Mouse (Mus musculus) embryonic facial prominence, embryonic 10.5 days (tissue): ENCODE data around the gene Gpc6. TPM values are rescaled to one million over a fixed set of nuclear protein-coding genes. Genes with fewer than 3 reads are reported as not detected.

Source experiments
- DNase-seq: peaks from one replicate; pipeline ENCODE4 v3.0.0-alpha.2; 2017; ENCODE audit warnings: low spot score
- H3K27ac ChIP-seq: fragments of 300-500 bp; sonication (generic); replicated peaks from 2 replicates; pipeline ENCODE4 v1.5.1; 2016; ENCODE audit warnings: mild to moderate bottlenecking
- H3K27me3 ChIP-seq: fragments of 300-500 bp; sonication (generic); replicated peaks from 2 replicates; pipeline ENCODE4 v1.6.1; 2016; ENCODE audit warnings: low read depth, mild to moderate bottlenecking; ENCODE audit not compliant: poor library complexity, severe bottlenecking
- H3K36me3 ChIP-seq: fragments of 300-500 bp; sonication (generic); replicated peaks from 2 replicates; pipeline ENCODE4 v1.6.1; 2016; ENCODE audit warnings: mild to moderate bottlenecking, moderate library complexity
- H3K4me1 ChIP-seq: fragments of 300-500 bp; sonication (generic); 2 replicates; pipeline ENCODE4 v1.6.1; 2016
- H3K4me3 ChIP-seq: fragments of 300-500 bp; sonication (generic); 2 replicates; pipeline ENCODE4 v1.5.1; 2016; ENCODE audit warnings: mild to moderate bottlenecking, moderate library complexity
- H3K9me3 ChIP-seq: fragments of 300-500 bp; sonication (generic); 2 replicates; pipeline ENCODE4 v1.6.1; 2016; ENCODE audit warnings: mild to moderate bottlenecking
- WGBS: fragments of 180-500 bp; shearing (Covaris S2); methylation state at CpG from one replicate; pipeline ENCODE4 v1.1.7; 2016; 5-methylcytosine and 5-hydroxymethylcytosine counted together
- polyA plus RNA-seq: library from polyadenylated mRNA; unstranded; fragments of >200 nt; fragmentation: Nextera tagmentation; extraction: Ambion mirVana; gene quantifications from 2 replicates; pipeline ENCODE4 v1.2.1, GENCODE M21; 2016

Gpc6 gene
- polyA plus RNA-seq, 1 experiment from 2014 or later = 41.4 TPM

DNA sequence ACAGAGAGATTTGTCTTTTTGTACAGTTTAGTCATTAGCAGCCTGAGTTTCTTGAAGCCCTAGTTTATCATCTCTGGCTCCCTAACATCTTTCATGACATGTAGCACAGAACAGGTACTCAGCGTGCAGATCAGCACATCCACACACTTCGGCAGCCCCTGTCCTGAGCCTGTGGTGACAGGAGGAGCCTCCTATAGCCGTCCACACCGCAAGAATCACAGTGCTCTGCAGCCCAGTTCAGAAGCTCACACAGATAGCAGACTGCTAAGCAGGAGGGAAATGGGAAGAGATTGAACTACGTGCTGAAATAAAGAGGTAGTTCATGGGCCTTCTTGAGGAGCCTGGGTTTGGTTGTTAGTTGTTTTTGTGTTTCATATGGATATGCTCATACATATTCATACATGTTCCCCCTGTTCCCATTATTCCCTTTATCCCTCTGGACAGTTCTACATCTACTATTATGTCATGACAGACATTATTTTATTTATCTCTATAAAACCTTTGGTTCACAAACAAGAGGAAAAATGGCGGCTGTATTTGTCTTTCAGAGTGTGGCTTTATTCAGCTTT lies 832.8 kb downstream of the Gpc6 start:
- no peaks in the 10 kb centered on the region for H3K27me3 ChIP-seq
- H3K4me1 ChIP-seq = 0 out of 2 replicates have a peak, but pooled peaks cover 6% of the 10 kb centered on the region
- no peak overlapping the region for H3K4me3 ChIP-seq
- no peaks in the 10 kb centered on the region for H3K9me3 ChIP-seq
- no peak overlapping the region for H3K27ac ChIP-seq
- no peak for DNase-seq
- no peaks in the 10 kb centered on the region for H3K36me3 ChIP-seq
- 85% methylated on average over 6 of the region's 6 CpGs for WGBS

GRCm38 (mm10) chr14:117760830-117761517 lies 835.9 kb downstream of the Gpc6 start:
- Histone ChIP-seq H3K4me3 (no peak overlapping the region), H3K27me3 (no peaks in the 10 kb centered on the region), H3K27ac (no peak overlapping the region), H3K36me3 (no peaks in the 10 kb centered on the region), H3K9me3 (no peaks in the 10 kb centered on the region), H3K4me1 (0 out of 2 replicates have a peak, but pooled peaks cover 6% of the 10 kb centered on the region)
- no peak for DNase-seq
- 69% methylated on average over 4 of the region's 4 CpGs for WGBS

GRCm38 (mm10) chr14:117762934-117763333 lies 837.8 kb downstream of the Gpc6 start:
- Histone ChIP-seq H3K4me3 (no peak overlapping the region), H3K27ac (no peak overlapping the region), H3K9me3 (no peaks in the 10 kb centered on the region), H3K36me3 (no peaks in the 10 kb centered on the region), H3K27me3 (no peaks in the 10 kb centered on the region), H3K4me1 (0 out of 2 replicates have a peak, but pooled peaks cover under 1% of the 10 kb centered on the region)
- no peak for DNase-seq
- WGBS = 90% methylated on average over 5 of the region's 5 CpGs

DNA sequence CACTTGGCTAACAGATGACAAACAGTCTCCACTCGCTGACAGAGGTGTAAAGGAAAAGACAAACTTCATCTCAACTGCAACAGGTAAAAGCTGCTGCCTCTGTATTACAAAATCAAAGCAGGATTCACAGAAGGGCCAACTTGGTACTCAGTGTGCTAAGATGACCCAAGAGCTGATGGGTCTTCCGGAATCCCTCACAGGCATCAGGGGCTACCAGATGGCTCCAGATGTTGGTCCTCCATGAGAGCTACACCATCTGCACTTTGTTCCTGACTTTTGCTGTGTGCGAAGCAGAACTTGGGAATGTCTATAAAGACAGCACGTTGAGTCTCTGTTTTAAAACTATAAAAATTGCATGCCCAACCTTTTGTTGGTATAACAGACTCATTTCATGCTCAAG lies 842.7 kb downstream of the Gpc6 start:
- H3K4me1 ChIP-seq = no peaks in the 10 kb centered on the region
- DNase-seq = no peak
- no peaks in the 10 kb centered on the region for H3K27me3 ChIP-seq
- H3K4me3 ChIP-seq = no peak overlapping the region
- no peaks in the 10 kb centered on the region for H3K9me3 ChIP-seq
- H3K27ac ChIP-seq = no peak overlapping the region
- H3K36me3 ChIP-seq = no peaks in the 10 kb centered on the region
- WGBS = 91% methylated on average over 4 of the region's 4 CpGs

- no peaks in the 10 kb centered on the region for H3K9me3 ChIP-seq
- H3K27ac ChIP-seq = no peak overlapping the region
- no peak overlapping the region for H3K4me3 ChIP-seq
- 93% methylated on average over 7 of the region's 7 CpGs for WGBS
- no peak for DNase-seq
- no peaks in the 10 kb centered on the region for H3K36me3 ChIP-seq
- H3K27me3 ChIP-seq = no peaks in the 10 kb centered on the region
- no peaks in the 10 kb centered on the region for H3K4me1 ChIP-seq
These were observed 843.6 kb downstream of the Gpc6 start for GRCm38 (mm10) chr14:117768697-117769096.

GRCm38 (mm10) chr14:117773373-117773772 lies 848.3 kb downstream of the Gpc6 start:
- WGBS = 84% methylated on average over 2 of the region's 2 CpGs
- Histone ChIP-seq H3K36me3 (no peaks in the 10 kb centered on the region), H3K27me3 (no peaks in the 10 kb centered on the region), H3K27ac (no peak overlapping the region), H3K4me1 (no peaks in the 10 kb centered on the region), H3K4me3 (no peak overlapping the region), H3K9me3 (no peaks in the 10 kb centered on the region)
- DNase-seq = no peak

GRCm38 (mm10) chr14:117777866-117778500 lies 852.9 kb downstream of the Gpc6 start:
- H3K4me1 ChIP-seq = 0 out of 2 replicates have a peak, but pooled peaks cover 4% of the 10 kb centered on the region
- H3K36me3 ChIP-seq = no peaks in the 10 kb centered on the region
- no peak overlapping the region for H3K27ac ChIP-seq
- no peaks in the 10 kb centered on the region for H3K27me3 ChIP-seq
- WGBS = 90% methylated on average over 13 of the region's 13 CpGs
- H3K4me3 ChIP-seq = no peak overlapping the region
- no peaks in the 10 kb centered on the region for H3K9me3 ChIP-seq
- no peak for DNase-seq

- no peak overlapping the region for H3K27ac ChIP-seq
- H3K9me3 ChIP-seq = no peaks in the 10 kb centered on the region
- no peak overlapping the region for H3K4me3 ChIP-seq
- no peaks in the 10 kb centered on the region for H3K27me3 ChIP-seq
- DNase-seq = no peak
- peaks cover 8% of the 10 kb centered on the region; the same call in 1 of the 2 replicates for H3K4me1 ChIP-seq
- 86% methylated on average over 15 of the region's 15 CpGs for WGBS
- no peaks in the 10 kb centered on the region for H3K36me3 ChIP-seq
These were observed 853.7 kb downstream of the Gpc6 start for GRCm38 (mm10) chr14:117778538-117779413.

- Histone ChIP-seq H3K27ac (no peak overlapping the region), H3K36me3 (no peaks in the 10 kb centered on the region), H3K27me3 (no peaks in the 10 kb centered on the region), H3K4me1 (peaks cover 30% of the 10 kb centered on the region), H3K9me3 (no peaks in the 10 kb centered on the region), H3K4me3 (no peak overlapping the region)
- DNase-seq = no peak
- 57% methylated on average over 5 of the region's 5 CpGs for WGBS
These were observed 856.6 kb downstream of the Gpc6 start for GRCm38 (mm10) chr14:117781724-117782123.

DNA sequence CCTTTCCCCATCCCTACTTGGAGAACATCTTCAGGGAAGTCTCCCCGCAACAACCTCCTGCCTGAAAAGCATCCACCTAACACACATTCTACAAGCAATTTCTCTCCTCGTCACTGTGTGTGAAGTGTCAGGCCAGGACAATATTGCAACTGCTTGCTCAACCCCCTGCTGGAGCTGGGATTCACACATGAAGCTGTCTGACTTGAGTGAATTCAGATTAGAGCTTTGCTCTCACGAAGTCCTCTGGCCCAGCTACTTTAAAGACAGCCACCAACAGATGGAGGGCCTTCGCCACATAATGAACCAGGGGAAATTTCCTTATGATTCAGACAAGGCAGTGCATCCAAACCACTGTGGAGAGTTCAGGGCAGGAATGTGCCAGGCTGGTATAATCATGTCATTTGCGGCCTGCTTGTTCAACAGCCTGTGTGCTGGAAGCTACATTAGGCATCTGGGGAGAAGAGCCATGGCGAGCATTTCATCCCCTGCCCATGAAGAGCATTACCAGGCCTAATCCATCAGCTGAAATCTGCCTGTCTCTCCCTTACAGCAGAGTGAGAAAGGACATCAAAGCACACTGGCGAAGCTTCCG lies 858.7 kb downstream of the Gpc6 start:
- no peaks in the 10 kb centered on the region for H3K27me3 ChIP-seq
- no peak for DNase-seq
- H3K4me3 ChIP-seq = no peak overlapping the region
- no peaks in the 10 kb centered on the region for H3K36me3 ChIP-seq
- H3K9me3 ChIP-seq = no peaks in the 10 kb centered on the region
- no peak overlapping the region; the same call in 1 of the 2 replicates for H3K27ac ChIP-seq
- WGBS = 83% methylated on average over 8 of the region's 8 CpGs
- H3K4me1 ChIP-seq = peaks cover 35% of the 10 kb centered on the region

- H3K9me3 ChIP-seq = no peaks in the 10 kb centered on the region
- no peaks in the 10 kb centered on the region for H3K36me3 ChIP-seq
- no peak overlapping the region for H3K27ac ChIP-seq
- H3K27me3 ChIP-seq = no peaks in the 10 kb centered on the region
- WGBS = 88% methylated on average over 9 of the region's 9 CpGs
- no peak for DNase-seq
- H3K4me1 ChIP-seq = peaks cover 44% of the 10 kb centered on the region
- no peak overlapping the region for H3K4me3 ChIP-seq
These were observed 859.8 kb downstream of the Gpc6 start for GRCm38 (mm10) chr14:117784960-117785359.

- H3K4me1 ChIP-seq = peaks cover 44% of the 10 kb centered on the region
- no peaks in the 10 kb centered on the region for H3K27me3 ChIP-seq
- H3K4me3 ChIP-seq = no peak overlapping the region
- no peak for DNase-seq
- H3K36me3 ChIP-seq = no peaks in the 10 kb centered on the region
- no peaks in the 10 kb centered on the region for H3K9me3 ChIP-seq
- WGBS = 83% methylated on average over 15 of the region's 15 CpGs
- no peak overlapping the region for H3K27ac ChIP-seq
These were observed 860.5 kb downstream of the Gpc6 start for GRCm38 (mm10) chr14:117785507-117786085.
